Mouse (Mus musculus) hindbrain, embryonic 13.5 days (tissue): ENCODE data around the gene Pmm2. TPM values are rescaled to one million over a fixed set of nuclear protein-coding genes. Genes with fewer than 3 reads are reported as not detected.

Experiments used
- ATAC-seq: fragments of 200-750 bp; cut with Nextera tagmentation; 2 replicates; pipeline ENCODE4 v1.8.0; 2017; ENCODE audit warnings: moderate TSS enrichment; ENCODE audit not compliant: low FRiP score
- H3K27ac ChIP-seq: fragments of 300-500 bp; sonication (generic); 2 replicates; pipeline ENCODE4 v1.5.1; 2015; ENCODE audit warnings: inconsistent platforms, mild to moderate bottlenecking, moderate library complexity
- H3K27me3 ChIP-seq: fragments of 300-500 bp; sonication (generic); 2 replicates; pipeline ENCODE4 v1.6.1; 2015; ENCODE audit warnings: mild to moderate bottlenecking, inconsistent platforms
- H3K36me3 ChIP-seq: fragments of 300-500 bp; sonication (generic); 2 replicates; pipeline ENCODE4 v1.6.1; 2015; ENCODE audit warnings: mild to moderate bottlenecking, inconsistent platforms
- H3K4me1 ChIP-seq: fragments of 300-500 bp; sonication (generic); replicated peaks from 2 replicates; pipeline ENCODE4 v1.6.1; 2015; ENCODE audit warnings: inconsistent platforms
- H3K4me2 ChIP-seq: fragments of 300-500 bp; sonication (generic); 2 replicates; pipeline ENCODE4 v1.6.1; 2015; ENCODE audit warnings: inconsistent platforms, mild to moderate bottlenecking, moderate library complexity
- H3K4me3 ChIP-seq: fragments of 300-500 bp; sonication (generic); 2 replicates; pipeline ENCODE4 v1.5.1; 2015; ENCODE audit warnings: mild to moderate bottlenecking, inconsistent platforms
- H3K9ac ChIP-seq: fragments of 300-500 bp; sonication (generic); 2 replicates; pipeline ENCODE4 v1.6.1; 2015; ENCODE audit warnings: mild to moderate bottlenecking, inconsistent platforms
- H3K9me3 ChIP-seq: fragments of 300-500 bp; sonication (generic); 2 replicates; pipeline ENCODE4 v1.6.1; 2016; ENCODE audit warnings: inconsistent platforms
- WGBS: fragments of 180-500 bp; shearing (Covaris S2); methylation state at CpG from one replicate; pipeline ENCODE4 v1.1.7; 2015; 5-methylcytosine and 5-hydroxymethylcytosine counted together
- polyA plus RNA-seq: library from polyadenylated mRNA; unstranded; fragments of >200 nt; fragmentation: Nextera tagmentation; extraction: Ambion mirVana; gene quantifications from 2 replicates; pipeline ENCODE4 v1.2.1, GENCODE M21; 2015

The Pmm2 gene
- 48.3 and 49.3 TPM in 2 replicates for polyA plus RNA-seq

GRCm38 (mm10) chr16:8637217-8638051 lies at the start of gene Pmm2, which contains the start of gene Tmem186:
Gene Pmm2 (plus strand): TSS chr16:8637674.
Gene Tmem186 (minus strand): TSS chr16:8637712.
- peak; percentile 94 for ATAC-seq
- peak within 1 kb of the TSS; percentile 94 for H3K4me2 ChIP-seq
- peak within 1 kb of the TSS; percentile 85 for H3K4me3 ChIP-seq
- H3K4me1 ChIP-seq, result peaks cover 28% of the 10 kb centered on the region
- H3K36me3 ChIP-seq, result peaks cover 40% of the 10 kb centered on the region
- H3K27ac ChIP-seq, result peak within 1 kb of the TSS; percentile 84
- no peaks in the 10 kb centered on the region for H3K27me3 ChIP-seq
- no peaks in the 10 kb centered on the region for H3K9me3 ChIP-seq
- peak within 1 kb of the TSS; percentile 79 for H3K9ac ChIP-seq
- under 1% methylated on average over 59 of the region's 59 CpGs for WGBS

DNA sequence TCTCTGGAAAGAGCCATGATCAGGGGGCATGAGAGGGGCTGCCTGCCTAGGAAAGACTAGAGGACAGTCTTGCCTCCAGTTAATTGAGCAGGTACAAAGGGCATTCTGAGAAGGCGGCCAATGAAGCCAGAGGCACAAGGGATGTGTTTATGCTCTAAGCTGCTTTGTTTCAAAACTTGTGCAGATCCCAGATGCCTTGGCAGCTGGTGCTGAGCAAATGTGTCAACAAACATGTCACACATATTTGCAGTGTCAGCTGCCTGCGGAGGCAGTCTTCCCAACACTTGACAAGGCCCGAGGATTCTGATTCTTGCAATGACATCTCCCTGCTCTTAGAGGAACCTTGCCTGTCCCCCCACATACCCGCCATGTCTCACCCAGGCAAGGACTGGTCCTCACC lies 42.1 kb upstream of the Pmm2 start:
- WGBS, result 73% methylated on average over 4 of the region's 4 CpGs
- H3K4me3 ChIP-seq, result no peak overlapping the region
- no peak overlapping the region for H3K4me2 ChIP-seq
- 0 out of 2 replicates have a peak, but pooled peaks cover 3% of the 10 kb centered on the region for H3K4me1 ChIP-seq
- peaks cover 18% of the 10 kb centered on the region for H3K36me3 ChIP-seq
- H3K9me3 ChIP-seq, result no peaks in the 10 kb centered on the region
- ATAC-seq, result no peak
- 0 out of 2 replicates have a peak overlapping the region, but pooled peaks have one; percentile 12 for H3K27ac ChIP-seq
- no peak overlapping the region for H3K9ac ChIP-seq
- no peaks in the 10 kb centered on the region for H3K27me3 ChIP-seq

- Histone ChIP-seq H3K4me3 (no peak overlapping the region), H3K4me2 (no peak overlapping the region), H3K9me3 (no peaks in the 10 kb centered on the region), H3K36me3 (peaks cover 26% of the 10 kb centered on the region), H3K9ac (no peak overlapping the region), H3K27me3 (no peaks in the 10 kb centered on the region), H3K27ac (0 out of 2 replicates have a peak overlapping the region, but pooled peaks have one; percentile 18), H3K4me1 (0 out of 2 replicates have a peak, but pooled peaks cover 3% of the 10 kb centered on the region)
- WGBS, result 68% methylated on average over 4 of the region's 4 CpGs
- ATAC-seq, result no peak
These were observed 41.1 kb upstream of the Pmm2 start for GRCm38 (mm10) chr16:8596336-8596735.

DNA sequence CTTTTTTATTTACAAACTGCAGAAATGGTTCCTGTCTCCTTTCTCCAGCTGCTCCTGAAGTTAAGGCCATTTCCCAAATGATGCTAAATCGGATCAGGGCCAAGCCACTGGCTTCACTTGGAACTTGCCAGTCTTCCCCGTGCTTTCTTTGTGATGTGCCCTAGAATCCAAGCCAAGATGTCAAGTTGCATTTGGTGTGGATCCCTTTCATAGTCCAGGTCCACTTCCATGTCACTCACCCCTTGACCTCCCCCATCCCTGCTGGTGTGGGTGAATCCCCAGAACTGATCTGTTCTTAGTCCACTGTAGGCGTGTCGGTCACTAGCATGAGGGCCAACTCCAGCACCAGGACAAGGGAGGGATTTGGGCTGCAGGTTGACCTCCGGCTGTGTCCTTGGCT lies 40.0 kb upstream of the Pmm2 start:
- H3K27me3 ChIP-seq, result no peaks in the 10 kb centered on the region
- no peak overlapping the region for H3K4me3 ChIP-seq
- WGBS, result 87% methylated on average over 5 of the region's 5 CpGs

GRCm38 (mm10) chr16:8603789-8604188 lies 33.7 kb upstream of the Pmm2 start:
- WGBS, result 88% methylated on average over 3 of the region's 3 CpGs
- H3K9me3 ChIP-seq, result no peaks in the 10 kb centered on the region
- no peaks in the 10 kb centered on the region for H3K27me3 ChIP-seq
- no peak overlapping the region for H3K4me3 ChIP-seq
- no peak overlapping the region for H3K27ac ChIP-seq
- ATAC-seq, result no peak
- peaks cover 58% of the 10 kb centered on the region for H3K36me3 ChIP-seq
- no peak overlapping the region for H3K9ac ChIP-seq
- no peaks in the 10 kb centered on the region for H3K4me1 ChIP-seq
- no peak overlapping the region for H3K4me2 ChIP-seq

More for the DNA sequence above, 40.0 kb upstream of the Pmm2 start:
- Histone ChIP-seq H3K4me2 (no peak overlapping the region), H3K9me3 (no peaks in the 10 kb centered on the region), H3K36me3 (peaks cover 34% of the 10 kb centered on the region), H3K9ac (no peak overlapping the region), H3K4me1 (0 out of 2 replicates have a peak, but pooled peaks cover 3% of the 10 kb centered on the region), H3K27ac (no peak overlapping the region)
- ATAC-seq, result no peak

- Histone ChIP-seq H3K4me3 (no peak overlapping the region), H3K27ac (no peak overlapping the region), H3K36me3 (peaks cover 77% of the 10 kb centered on the region), H3K27me3 (peaks cover 25% of the 10 kb centered on the region; the same call in 1 of the 2 replicates), H3K4me1 (no peaks in the 10 kb centered on the region), H3K9ac (no peak overlapping the region), H3K4me2 (no peak overlapping the region), H3K9me3 (no peaks in the 10 kb centered on the region)
- no peak for ATAC-seq
- 91% methylated on average over 3 of the region's 3 CpGs for WGBS
These were observed 27.1 kb upstream of the Pmm2 start for GRCm38 (mm10) chr16:8610397-8610796.

GRCm38 (mm10) chr16:8612214-8613005 lies 25.1 kb upstream of the Pmm2 start:
- H3K4me1 ChIP-seq, result no peaks in the 10 kb centered on the region
- 90% methylated on average over 8 of the region's 8 CpGs for WGBS
- no peak for ATAC-seq
- H3K27me3 ChIP-seq, result peaks cover 30% of the 10 kb centered on the region; the same call in 1 of the 2 replicates
- H3K4me2 ChIP-seq, result no peak overlapping the region
- no peak overlapping the region for H3K4me3 ChIP-seq
- H3K27ac ChIP-seq, result no peak overlapping the region
- peaks cover 81% of the 10 kb centered on the region for H3K36me3 ChIP-seq
- H3K9me3 ChIP-seq, result no peaks in the 10 kb centered on the region
- H3K9ac ChIP-seq, result no peak overlapping the region

DNA sequence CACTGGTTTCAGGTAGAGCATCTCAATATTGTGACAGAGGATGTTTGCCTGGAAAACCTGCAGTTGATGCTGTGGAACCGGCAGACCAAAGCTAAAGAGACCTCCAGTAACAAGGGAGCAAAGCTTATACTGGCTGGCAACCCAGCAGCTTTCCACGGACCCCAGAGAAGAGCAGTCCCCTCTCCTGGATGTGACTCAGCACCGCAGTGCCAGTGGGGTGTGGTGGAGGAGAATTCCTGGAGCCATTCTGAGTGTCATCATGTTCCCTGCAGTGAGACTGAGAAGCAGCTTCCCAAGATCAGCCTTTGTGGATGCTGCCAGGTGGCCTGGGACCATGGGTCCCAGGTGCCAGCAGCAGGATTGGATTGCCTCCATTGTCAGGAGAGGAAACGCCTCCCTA lies 24.4 kb upstream of the Pmm2 start:
- Histone ChIP-seq H3K4me3 (no peak overlapping the region), H3K36me3 (peaks cover 82% of the 10 kb centered on the region), H3K27me3 (peaks cover 35% of the 10 kb centered on the region; the same call in 1 of the 2 replicates), H3K9me3 (no peaks in the 10 kb centered on the region), H3K9ac (no peak overlapping the region), H3K4me1 (no peaks in the 10 kb centered on the region), H3K27ac (no peak overlapping the region), H3K4me2 (no peak overlapping the region)
- WGBS, result 85% methylated on average over 4 of the region's 4 CpGs
- no peak for ATAC-seq

GRCm38 (mm10) chr16:8613447-8613846 lies 24.0 kb upstream of the Pmm2 start:
- Histone ChIP-seq H3K4me3 (no peak overlapping the region), H3K27me3 (peaks cover 39% of the 10 kb centered on the region; the same call in 1 of the 2 replicates), H3K9me3 (no peaks in the 10 kb centered on the region), H3K4me1 (no peaks in the 10 kb centered on the region), H3K4me2 (no peak overlapping the region), H3K9ac (no peak overlapping the region), H3K27ac (no peak overlapping the region), H3K36me3 (peaks cover 82% of the 10 kb centered on the region)
- no peak for ATAC-seq
- 88% methylated on average over 3 of the region's 3 CpGs for WGBS

- no peaks in the 10 kb centered on the region for H3K4me1 ChIP-seq
- no peak overlapping the region for H3K9ac ChIP-seq
- ATAC-seq, result no peak
- no peak overlapping the region for H3K4me2 ChIP-seq
- peaks cover 56% of the 10 kb centered on the region for H3K27me3 ChIP-seq
- H3K4me3 ChIP-seq, result no peak overlapping the region
- no peaks in the 10 kb centered on the region for H3K9me3 ChIP-seq
- H3K27ac ChIP-seq, result no peak overlapping the region
- WGBS, result 14% methylated on average over 10 of the region's 10 CpGs
- peaks cover 72% of the 10 kb centered on the region for H3K36me3 ChIP-seq
These were observed 17.7 kb upstream of the Pmm2 start for GRCm38 (mm10) chr16:8619659-8620314.

DNA sequence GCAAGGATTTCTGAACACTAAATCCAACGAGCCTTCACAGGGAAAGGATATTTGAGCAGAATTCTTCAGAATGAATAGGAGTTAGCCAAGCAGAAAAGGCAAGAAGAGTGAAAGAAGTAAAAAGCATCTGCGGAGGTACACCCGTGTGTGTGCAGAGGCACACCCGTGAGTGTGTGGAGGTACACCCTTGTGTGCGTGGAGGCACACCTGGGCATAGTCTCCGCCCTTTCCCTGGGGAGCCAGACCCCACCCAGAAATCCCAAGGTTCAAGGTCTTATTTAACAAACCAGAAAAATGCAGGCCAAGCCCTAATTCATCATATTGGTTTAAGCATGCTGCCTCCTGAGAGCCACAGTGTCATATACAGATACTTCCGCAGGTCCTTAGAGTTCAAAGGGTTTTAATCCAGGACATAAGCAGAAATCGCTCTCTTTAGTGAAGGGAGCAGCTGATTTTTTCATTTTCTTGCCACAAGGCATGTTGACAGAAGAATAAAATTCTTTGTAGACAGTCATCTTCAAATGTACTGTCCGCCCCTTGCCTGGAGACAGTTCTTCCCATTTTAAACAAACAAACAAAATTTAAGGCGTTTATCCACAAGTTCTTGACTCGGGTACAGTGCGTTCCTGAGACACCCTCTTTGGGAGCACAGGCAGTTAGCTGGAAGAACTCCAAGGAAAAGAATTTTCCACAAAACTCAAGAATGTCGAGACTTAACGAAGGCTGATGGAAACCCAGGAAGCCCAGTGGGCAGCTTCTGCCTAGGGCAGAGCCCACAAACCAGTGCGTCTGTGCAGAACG lies 17.0 kb upstream of the Pmm2 start:
- no peak overlapping the region for H3K4me2 ChIP-seq
- WGBS, result 77% methylated on average over 16 of the region's 16 CpGs
- no peak for ATAC-seq
- H3K27me3 ChIP-seq, result peaks cover 50% of the 10 kb centered on the region
- no peak overlapping the region for H3K27ac ChIP-seq
- H3K9ac ChIP-seq, result no peak overlapping the region
- H3K36me3 ChIP-seq, result peaks cover 67% of the 10 kb centered on the region
- no peak overlapping the region for H3K4me3 ChIP-seq
- no peaks in the 10 kb centered on the region for H3K4me1 ChIP-seq
- H3K9me3 ChIP-seq, result no peaks in the 10 kb centered on the region
